Mouse (Mus musculus): ENCODE data around the gene Aox2. TPM values are rescaled to one million over a fixed set of nuclear protein-coding genes. Genes with fewer than 3 reads are reported as not detected.
"Not testable (repeated sequence)": the region's sequence is repeated elsewhere in the genome, so short reads cannot be mapped to it uniquely, and the experiment has no call there.

The Aox2 gene
- total RNA-seq, 2 experiments from 2014 or later, result not detected

GRCm38 (mm10) chr1:58339901-58340300 lies 61.8 kb downstream of the Aox2 start:
- ATAC-seq (replicated peaks; ENCODE audit: low FRiP score, poor library complexity, severe bottlenecking), result no peak

- no peak for ATAC-seq (replicated peaks; ENCODE audit: low FRiP score, poor library complexity, severe bottlenecking)
These were observed 63.5 kb downstream of the Aox2 start for GRCm38 (mm10) chr1:58341576-58341975.

- ATAC-seq (replicated peaks; ENCODE audit: low FRiP score, poor library complexity, severe bottlenecking), result no peak
These were observed 65.7 kb downstream of the Aox2 start for GRCm38 (mm10) chr1:58343861-58344260.

- no peak for ATAC-seq (replicated peaks; ENCODE audit: low FRiP score, poor library complexity, severe bottlenecking)
These were observed 66.4 kb downstream of the Aox2 start for GRCm38 (mm10) chr1:58344570-58344969.

GRCm38 (mm10) chr1:58346159-58346558 lies 68.0 kb downstream of the Aox2 start:
- no peak for ATAC-seq (replicated peaks; ENCODE audit: low FRiP score, poor library complexity, severe bottlenecking)

DNA sequence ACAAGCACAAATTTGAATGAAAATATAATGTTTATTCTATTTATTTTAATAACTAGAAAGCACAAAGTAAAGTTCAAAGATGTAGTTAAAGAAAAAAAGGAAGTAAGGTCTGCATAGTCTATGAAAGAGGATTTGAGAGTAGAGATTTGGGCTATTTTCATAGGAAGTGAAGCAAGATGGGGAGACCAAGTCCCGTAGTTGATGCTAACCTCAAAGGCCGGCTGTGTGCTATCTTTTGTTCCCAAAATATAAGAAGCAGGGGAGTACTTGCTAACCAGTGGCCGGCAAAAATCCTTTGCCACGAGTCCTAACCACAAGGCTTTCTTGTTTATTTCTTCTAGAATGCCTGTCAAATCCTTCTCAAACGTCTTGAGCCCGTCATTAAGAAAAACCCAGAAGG lies 70.6 kb downstream of the Aox2 start:
- no peak for ATAC-seq (replicated peaks; ENCODE audit: low FRiP score, poor library complexity, severe bottlenecking)

DNA sequence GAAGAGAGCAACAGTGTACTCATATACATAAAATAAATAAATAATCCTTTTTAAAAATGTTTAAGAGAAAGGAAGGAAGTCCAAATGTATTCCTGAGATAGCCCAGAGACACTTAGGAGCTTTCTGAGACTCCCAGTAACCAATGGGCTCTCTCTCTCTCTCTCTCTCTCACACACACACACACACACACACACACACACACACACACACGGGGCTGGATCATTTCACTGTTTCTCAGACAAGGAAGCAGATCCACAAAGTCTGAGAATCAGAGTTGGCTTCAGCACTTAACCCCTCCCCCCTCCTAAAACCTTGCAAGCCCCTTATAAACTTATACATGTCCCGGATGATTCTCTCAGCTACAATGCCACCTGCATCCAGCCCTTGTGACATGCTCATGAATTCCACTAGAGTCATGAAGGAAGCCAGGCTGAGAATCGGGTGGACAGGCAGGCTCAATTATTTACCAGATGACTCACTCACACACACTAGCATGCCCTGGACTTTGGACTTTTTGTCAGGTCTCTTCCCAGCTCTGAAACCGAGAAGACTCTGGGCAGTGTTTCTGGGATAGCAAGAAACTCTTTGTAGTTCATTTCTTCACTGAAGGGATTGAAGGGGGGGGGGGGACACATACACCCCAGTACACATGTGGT lies 75.2 kb downstream of the Aox2 start:
- no peak for ATAC-seq (replicated peaks; ENCODE audit: low FRiP score, poor library complexity, severe bottlenecking)

DNA sequence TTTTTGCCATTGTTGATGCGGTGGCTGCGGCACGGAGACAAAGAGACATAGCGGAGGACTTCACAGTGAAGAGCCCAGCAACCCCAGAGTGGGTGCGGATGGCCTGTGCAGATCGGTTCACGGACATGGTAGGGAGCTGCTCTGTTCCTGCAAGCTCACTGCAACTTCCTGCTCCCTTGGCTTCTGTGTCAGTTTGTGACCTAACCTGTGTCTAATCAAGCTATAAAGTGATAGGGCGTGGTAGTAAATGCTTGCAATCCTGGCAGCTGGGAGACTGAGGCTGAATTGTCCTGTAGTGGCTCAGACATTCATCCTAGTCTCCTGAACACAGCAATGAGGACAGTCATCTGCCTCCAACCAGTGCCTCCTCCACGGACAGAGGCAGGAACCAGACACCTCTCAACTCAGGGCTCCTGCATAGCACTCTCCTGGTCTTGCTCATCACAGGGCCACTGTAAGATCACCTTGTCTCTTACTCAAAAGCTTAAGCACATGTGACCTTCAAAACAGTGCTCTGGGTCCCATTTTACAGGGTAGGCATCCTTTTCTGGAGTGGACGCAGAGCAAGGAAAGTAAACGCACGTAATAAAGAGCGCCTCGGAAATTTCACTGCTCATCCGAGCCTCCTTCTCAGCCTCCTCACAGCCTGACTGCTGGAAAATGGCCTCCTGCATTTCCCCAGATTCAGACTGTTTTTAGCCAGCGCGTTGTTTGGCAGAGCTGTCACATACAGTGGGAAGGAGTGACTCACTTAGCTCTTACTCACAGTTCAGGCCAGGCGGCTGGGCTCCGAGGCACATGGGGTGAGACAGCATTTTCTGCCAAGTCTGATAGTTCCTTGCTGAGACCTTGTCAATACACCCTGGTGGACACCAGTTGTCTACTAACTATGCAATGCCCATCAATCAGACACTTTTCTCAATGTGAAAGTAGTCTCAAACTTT lies 81.1 kb downstream of the Aox2 start:
- no peak for ATAC-seq (replicated peaks; ENCODE audit: low FRiP score, poor library complexity, severe bottlenecking)

DNA sequence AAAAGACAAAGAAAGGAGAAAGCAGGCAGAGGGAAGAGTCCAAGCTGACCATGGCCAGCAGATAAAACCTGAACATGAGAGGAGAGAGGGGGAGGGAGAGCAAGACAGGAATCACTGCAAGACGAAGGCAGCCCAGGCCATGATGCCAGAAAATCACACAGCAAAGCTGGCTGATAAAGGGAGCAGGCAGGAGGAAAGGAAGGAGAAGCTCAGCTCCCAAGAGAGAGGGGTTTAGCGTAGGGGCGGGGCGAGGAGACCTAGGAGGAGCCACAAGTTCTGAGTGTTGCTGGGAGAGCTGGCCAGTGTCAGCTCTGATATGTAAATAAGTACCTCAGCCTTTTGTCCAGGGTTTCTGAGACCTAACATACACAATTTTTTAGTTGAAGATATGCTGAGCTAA lies 84.2 kb downstream of the Aox2 start:
- ATAC-seq (replicated peaks; ENCODE audit: low FRiP score, poor library complexity, severe bottlenecking), result no peak

GRCm38 (mm10) chr1:58364551-58364950 lies 86.4 kb downstream of the Aox2 start:
- no peak for ATAC-seq (replicated peaks; ENCODE audit: low FRiP score, poor library complexity, severe bottlenecking)

GRCm38 (mm10) chr1:58365829-58366228 lies 87.7 kb downstream of the Aox2 start:
- ATAC-seq (replicated peaks; ENCODE audit: low FRiP score, poor library complexity, severe bottlenecking), result no peak

DNA sequence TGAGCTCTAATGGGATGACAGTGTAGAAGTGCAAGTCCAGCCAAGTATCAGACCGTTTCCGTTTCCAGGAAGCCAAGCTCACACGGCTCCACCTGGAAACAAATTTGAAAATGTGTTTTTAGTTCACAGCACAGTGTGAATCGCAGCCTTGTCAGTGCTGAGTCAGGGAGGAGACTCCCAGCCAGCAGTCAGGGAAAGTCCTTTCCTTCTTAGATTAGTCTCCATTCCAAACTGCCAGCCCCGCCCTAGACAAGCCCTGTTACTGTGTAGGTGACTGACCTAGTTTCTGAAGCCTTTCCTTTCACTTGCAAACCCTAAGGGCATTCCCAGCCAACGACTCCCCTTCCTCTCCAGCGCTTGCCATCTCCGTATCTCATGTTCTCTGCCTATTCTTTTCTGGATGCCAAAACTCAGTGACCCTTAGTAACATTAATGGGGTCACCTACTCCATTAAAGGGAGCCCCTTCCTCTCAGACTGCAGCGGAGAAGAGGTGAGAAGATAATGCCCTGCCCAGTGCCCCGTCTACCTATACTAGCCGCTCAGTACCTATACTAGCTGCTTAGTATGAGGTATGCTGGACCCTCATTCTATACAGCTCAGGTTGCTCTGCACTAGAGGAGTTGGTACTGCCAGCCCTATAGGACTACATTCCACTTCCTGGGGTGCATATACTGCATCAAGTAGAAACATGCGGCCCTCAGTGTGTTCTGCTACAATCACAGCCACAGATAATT lies 88.8 kb downstream of the Aox2 start:
- no peak for ATAC-seq (replicated peaks; ENCODE audit: low FRiP score, poor library complexity, severe bottlenecking)

DNA sequence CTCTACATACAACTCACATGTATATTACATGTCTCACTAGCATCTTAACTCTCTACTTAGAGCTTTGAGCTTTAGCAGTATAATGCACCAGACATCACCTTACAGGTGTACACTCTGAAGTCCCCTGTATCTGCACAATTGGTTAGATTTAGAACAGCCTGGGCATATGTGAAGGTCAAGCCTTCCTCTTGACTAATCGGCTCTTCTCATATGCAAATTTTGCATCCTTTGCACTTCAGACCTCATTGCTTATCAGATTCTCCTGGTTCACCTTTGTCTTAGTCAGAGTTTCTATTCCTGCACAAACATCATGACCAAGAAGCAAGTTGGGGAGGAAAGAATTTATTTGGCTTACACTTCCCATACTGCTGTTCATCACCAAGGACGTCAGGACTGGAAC lies 91.6 kb downstream of the Aox2 start:
- no peak for ATAC-seq (replicated peaks; ENCODE audit: low FRiP score, poor library complexity, severe bottlenecking)

DNA sequence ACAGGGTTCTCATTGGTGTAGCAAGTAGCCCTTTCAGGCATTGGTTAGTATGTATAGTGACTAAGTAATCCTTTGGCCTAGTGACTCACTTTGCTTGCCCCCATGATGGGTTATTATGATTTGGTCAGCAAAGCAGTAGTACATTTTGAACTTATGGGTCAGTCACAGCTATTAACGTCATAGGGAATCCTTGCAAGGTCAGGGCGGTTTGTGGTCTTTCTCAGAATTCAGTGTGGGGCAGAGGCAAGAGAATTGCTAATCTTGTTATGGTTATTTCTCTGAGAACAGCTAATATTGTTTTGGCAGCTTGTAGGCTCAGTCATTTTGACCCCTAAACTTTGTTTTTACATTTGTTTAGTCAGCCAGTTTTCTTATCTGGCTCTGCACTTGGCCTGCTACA lies 96.1 kb downstream of the Aox2 start:
- ATAC-seq (replicated peaks; ENCODE audit: low FRiP score, poor library complexity, severe bottlenecking), result not testable (repeated sequence)

DNA sequence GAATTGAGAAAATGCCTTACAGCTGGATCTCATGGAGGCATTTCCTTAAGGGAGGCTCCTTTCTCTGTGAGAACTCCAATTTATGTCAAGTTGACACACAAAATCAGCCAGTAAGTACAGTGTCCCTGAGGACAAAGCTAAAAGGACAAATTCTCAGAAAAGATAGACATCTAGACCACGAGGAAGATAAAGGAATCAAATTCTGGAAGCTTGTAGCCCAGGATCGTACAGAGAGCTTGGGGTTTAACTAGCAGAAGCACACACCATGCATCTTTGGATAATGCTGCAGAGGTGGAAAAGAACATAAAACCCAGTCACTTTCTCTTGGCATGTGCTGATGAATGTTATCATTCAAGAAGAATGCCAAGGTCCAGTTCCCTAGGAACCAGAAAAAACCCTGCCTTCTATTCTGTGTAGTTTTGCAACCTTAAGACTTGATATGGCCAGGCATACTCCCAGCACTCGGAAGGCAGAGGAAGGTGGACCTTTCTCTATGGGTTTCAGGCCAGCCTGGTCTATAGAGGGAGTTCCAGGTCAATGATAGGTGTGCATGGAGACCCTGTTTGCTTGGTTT lies 97.5 kb downstream of the Aox2 start:
- ATAC-seq (replicated peaks; ENCODE audit: low FRiP score, poor library complexity, severe bottlenecking), result no peak

DNA sequence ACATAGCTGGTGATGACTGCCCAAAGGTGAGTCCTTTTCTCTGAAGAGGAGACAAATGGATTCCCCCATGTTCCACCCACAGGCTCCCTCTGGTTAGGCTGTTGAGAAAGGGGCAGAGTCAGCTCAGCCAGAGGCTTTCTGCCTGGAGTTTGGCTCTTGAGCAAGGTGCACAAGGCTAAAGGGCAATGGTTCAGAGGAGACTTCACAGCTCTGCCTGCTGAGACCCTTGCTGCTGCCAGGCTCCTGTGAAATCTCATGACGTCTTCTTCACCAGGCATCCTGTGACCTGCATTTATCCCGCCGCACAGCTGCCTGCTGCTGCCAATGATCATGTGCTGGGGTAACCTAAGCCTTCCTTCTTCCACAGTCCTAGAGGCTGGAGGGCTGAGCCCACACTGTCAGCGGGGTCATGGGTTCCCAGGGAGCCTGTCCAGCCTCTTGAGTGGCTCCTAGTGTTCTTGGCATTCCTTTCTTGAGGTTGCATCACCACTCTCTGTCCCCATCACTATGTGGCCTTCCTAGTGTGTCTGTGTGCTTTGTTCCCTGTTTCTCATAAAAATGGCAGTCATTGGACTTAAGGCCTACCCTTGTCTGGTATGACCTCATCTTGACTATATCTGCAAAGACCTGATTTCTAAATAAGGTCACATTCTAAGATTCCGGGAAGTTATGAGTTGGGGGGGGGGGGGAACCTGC lies 104.6 kb downstream of the Aox2 start:
- ATAC-seq (replicated peaks; ENCODE audit: low FRiP score, poor library complexity, severe bottlenecking), result no peak

DNA sequence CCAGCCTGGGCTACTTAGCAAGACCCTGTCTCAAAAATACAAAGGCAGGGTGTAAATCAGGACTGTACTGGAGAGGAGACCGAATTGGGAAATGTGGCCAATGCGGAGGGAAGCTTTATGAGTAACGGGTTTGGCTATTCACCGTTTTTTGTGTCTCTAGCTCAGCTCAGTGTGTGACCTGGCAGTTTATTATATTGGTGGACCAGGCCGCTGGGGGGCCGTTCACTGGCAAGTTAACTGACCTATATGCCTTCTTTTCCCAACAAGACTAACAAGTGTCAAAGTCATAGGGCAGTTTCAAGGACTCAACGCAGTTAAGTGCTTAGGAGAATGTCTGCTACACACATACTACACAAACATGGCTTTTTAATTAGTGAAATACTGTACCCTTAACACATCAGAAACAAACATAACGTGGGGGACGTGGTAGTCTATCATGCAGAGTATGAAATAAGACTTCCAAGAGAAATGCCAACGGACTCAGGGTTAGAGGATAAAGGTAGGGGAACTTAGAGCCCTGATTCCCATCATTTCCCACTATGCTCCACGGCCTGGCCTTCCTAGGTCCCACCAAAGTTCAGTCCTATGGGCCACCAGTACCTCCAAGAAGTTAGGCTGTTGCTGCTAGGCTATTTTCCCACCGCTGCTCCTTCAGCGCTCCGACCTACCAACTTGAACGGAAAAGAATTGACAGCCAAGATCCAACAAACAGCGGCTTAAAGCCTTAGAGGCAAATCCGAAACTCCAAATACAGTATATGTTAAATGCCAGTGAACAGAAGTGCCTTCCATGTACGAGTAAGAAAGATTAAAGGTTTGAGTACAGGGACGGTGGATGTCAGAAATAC lies 113.5 kb downstream of the Aox2 start:
- ATAC-seq (replicated peaks; ENCODE audit: low FRiP score, poor library complexity, severe bottlenecking), result no peak

DNA sequence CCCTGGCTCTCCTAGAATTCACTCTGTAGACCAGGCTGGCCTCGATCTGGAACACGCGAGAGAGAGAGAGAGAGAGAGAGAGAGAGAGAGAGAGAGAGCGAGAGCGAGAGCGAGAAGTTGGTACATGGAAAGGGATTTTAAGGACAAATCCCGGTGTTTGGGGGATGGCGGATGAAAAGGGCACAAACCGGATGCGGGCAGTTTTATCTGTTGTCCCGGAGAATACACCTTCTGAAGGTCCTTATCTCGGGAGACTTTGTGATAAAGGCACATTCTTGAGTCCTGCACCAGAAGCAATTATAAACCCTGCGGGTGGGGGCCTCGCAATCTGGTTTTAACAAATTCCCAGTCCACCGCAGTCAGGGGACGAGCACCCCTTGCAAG lies 114.1 kb downstream of the Aox2 start:
- ATAC-seq (replicated peaks; ENCODE audit: low FRiP score, poor library complexity, severe bottlenecking), result 0 out of 2 replicates have a peak, but pooled peaks have one; percentile 3
